Mouse (Mus musculus): ENCODE data around the gene Rnf130.

The Rnf130 gene

GRCm38 (mm10) chr11:50025721-50026520, 775 bp downstream of the Rnf130 start:
- no peak for DNase-seq

GRCm38 (mm10) chr11:50026521-50027090, 1.5 kb downstream of the Rnf130 start:
- DNase-seq: peak in 1 of 2 experiments; percentile 20

- DNase-seq: no peak
Measured at GRCm38 (mm10) chr11:50028416-50028815, 3.3 kb downstream of the Rnf130 start.

GRCm38 (mm10) chr11:50034155-50034554, 9.0 kb downstream of the Rnf130 start:
- no peak for DNase-seq

- no peak for DNase-seq
Measured at GRCm38 (mm10) chr11:50035726-50036125, 10.6 kb downstream of the Rnf130 start.

- DNase-seq: no peak
Measured at GRCm38 (mm10) chr11:50036781-50037460, 11.8 kb downstream of the Rnf130 start.

GRCm38 (mm10) chr11:50038757-50039156, 13.6 kb downstream of the Rnf130 start:
- DNase-seq: no peak

- no peak for DNase-seq
Measured at GRCm38 (mm10) chr11:50041148-50041547, 16.0 kb downstream of the Rnf130 start.

- DNase-seq: no peak
Measured at GRCm38 (mm10) chr11:50042345-50042997, 17.3 kb downstream of the Rnf130 start.

- DNase-seq: no peak
Measured at GRCm38 (mm10) chr11:50044454-50044853, 19.3 kb downstream of the Rnf130 start.

GRCm38 (mm10) chr11:50047610-50048009, 22.5 kb downstream of the Rnf130 start:
- no peak for DNase-seq

- DNase-seq: no peak
Measured at GRCm38 (mm10) chr11:50048115-50048514, 23.0 kb downstream of the Rnf130 start.

- DNase-seq: no peak
Measured at GRCm38 (mm10) chr11:50050392-50050791, 25.2 kb downstream of the Rnf130 start.

- DNase-seq: no peak
Measured at GRCm38 (mm10) chr11:50057713-50058112, 32.6 kb downstream of the Rnf130 start.

GRCm38 (mm10) chr11:50058277-50058676, 33.1 kb downstream of the Rnf130 start:
- no peak for DNase-seq

GRCm38 (mm10) chr11:50059045-50059444, 33.9 kb downstream of the Rnf130 start:
- no peak for DNase-seq

GRCm38 (mm10) chr11:50062116-50062515, 37.0 kb downstream of the Rnf130 start:
- DNase-seq: no peak

- no peak for DNase-seq
Measured at GRCm38 (mm10) chr11:50066088-50066487, 40.9 kb downstream of the Rnf130 start.

GRCm38 (mm10) chr11:50073830-50074229, 48.7 kb downstream of the Rnf130 start:
- no peak for DNase-seq

- DNase-seq: no peak
Measured at GRCm38 (mm10) chr11:50076756-50077155, 51.6 kb downstream of the Rnf130 start.

GRCm38 (mm10) chr11:50081365-50082190, 56.4 kb downstream of the Rnf130 start:
- DNase-seq: no peak

GRCm38 (mm10) chr11:50086211-50086610, 61.1 kb downstream of the Rnf130 start:
- no peak for DNase-seq
